Mouse (Mus musculus): ENCODE data around the gene Cysrt1. TPM values are rescaled to one million over a fixed set of nuclear protein-coding genes. Genes with fewer than 3 reads are reported as not detected.

Gene Cysrt1
- polyA plus RNA-seq, 1 experiment, result not detected

DNA sequence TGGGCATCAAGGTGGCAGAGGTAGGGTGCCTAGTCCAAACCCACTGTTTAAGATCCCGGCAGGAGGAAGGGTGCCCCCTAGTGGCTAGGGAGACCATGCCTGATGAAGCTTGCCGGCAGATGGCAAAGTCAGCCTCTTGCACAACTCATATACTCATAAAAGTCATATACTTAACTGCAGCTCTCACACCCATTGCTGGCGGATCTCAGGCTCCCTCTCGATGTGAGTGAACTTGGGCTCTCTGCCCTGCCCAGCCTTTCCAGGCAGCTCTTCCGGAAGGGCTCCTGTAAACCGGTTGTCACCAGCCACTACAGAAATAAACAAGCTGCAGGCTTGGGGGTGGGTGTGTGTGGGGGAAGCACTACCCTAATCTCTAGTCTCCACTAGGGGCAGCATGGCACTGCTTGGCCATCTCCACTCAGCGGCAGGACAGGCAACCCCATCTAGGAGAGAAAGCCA, 13.8 kb downstream of the Cysrt1 start:
- TF ChIP-seq POLR2A (IDR thresholded peaks at IDR 0.05; ENCODE audit: borderline replicate concordance, control insufficient read depth, low read depth, low read length), result no peak
- peak; percentile 99 for TF ChIP-seq CTCF (IDR thresholded peaks at IDR 0.05; ENCODE audit: control insufficient read depth, insufficient read depth, low read length)
- H3K4me3 ChIP-seq (replicated peaks; ENCODE audit: control insufficient read depth, low read depth, low read length), result peak overlapping the region; percentile 54
- H3K4me1 ChIP-seq (ENCODE audit: control insufficient read depth, insufficient read depth, low read length), result no peaks in the 10 kb centered on the region
- H3K27ac ChIP-seq (ENCODE audit: control insufficient read depth, insufficient read depth, low read depth, low read length, poor library complexity), result peak overlapping the region; percentile 74
- under 1% methylated on average over 7 of the region's 7 CpGs for WGBS

DNA sequence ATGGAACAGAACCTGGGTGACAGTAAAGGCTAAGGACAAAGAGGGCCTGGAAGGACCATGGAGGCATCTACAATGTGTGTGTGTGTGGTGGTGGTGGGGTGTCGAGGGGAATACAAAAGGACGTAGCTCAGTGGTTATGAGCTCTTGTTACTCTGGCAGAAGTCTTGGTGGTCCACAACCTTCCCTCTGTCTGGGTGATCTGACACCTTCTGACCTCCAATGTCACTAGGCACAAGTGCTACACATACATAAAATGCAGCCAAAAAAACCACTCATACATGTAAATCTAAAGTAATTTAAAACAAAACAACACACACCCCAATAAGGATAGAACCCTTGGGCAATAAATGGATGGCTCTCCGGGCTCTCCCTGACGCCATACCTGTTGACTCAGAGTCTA, 14.8 kb downstream of the Cysrt1 start:
- Histone ChIP-seq H3K27ac (ENCODE audit: control insufficient read depth, insufficient read depth, low read depth, low read length, poor library complexity) (no peak overlapping the region), H3K4me1 (ENCODE audit: control insufficient read depth, insufficient read depth, low read length) (no peaks in the 10 kb centered on the region), H3K4me3 (replicated peaks; ENCODE audit: control insufficient read depth, low read depth, low read length) (no peak overlapping the region)
- TF ChIP-seq POLR2A (IDR thresholded peaks at IDR 0.05; ENCODE audit: borderline replicate concordance, control insufficient read depth, low read depth, low read length) (no peak), CTCF (IDR thresholded peaks at IDR 0.05; ENCODE audit: control insufficient read depth, insufficient read depth, low read length) (no peak)
- 85% methylated on average over 4 of the region's 4 CpGs for WGBS

DNA sequence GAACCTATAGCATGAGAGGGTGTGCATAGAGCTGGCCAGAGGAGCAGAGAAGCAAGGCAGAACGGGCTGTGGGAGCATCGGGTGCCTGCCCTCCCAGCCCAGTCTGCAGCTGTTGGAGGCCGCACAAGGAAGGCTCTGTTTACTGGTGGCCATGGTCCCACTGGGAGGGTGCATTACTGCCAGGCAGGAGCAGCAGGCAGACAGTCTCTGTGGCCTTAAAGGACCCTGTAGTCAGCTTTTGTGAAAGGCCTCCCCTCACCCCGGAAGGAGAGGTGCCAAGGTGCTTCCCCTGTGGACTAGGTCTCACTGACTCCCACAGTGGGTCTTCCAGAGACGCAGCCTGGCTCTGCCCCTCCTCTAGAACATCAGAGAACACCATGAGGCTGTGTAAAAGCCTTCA, 15.4 kb downstream of the Cysrt1 start:
- no peak overlapping the region for H3K27ac ChIP-seq (ENCODE audit: control insufficient read depth, insufficient read depth, low read depth, low read length, poor library complexity)

DNA sequence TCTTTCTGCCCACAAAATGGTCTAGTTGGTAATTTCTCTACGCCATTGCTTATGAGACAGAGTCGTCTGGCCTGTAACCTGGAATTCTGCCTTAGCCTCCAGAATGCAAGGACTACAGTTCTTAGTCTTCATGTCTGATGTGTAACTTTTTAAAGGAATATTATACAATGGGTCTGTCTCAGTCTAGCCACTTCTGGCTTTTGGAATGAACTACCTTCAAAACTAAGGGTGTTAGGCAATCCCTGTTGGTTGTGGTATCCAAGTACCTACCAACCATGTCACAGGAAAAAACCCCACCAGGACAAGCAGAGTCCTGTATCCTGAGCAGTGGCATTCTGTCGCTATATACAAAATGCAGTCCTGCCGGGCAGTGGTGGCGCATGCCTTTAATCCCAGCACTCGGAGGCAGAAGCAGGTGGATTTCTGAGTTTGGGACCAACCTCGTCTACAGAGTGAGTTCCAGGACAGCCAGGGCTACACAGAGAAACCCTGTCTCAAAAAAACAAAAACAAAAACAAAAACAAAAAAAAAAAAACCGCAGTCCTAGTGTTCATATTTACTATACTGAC, 16.4 kb downstream of the Cysrt1 start:
- WGBS, result 82% methylated on average over 8 of the region's 8 CpGs
- Histone ChIP-seq H3K4me1 (ENCODE audit: control insufficient read depth, insufficient read depth, low read length) (no peaks in the 10 kb centered on the region; the same call in 1 of the 2 replicates), H3K27ac (ENCODE audit: control insufficient read depth, insufficient read depth, low read depth, low read length, poor library complexity) (no peak overlapping the region; the same call in 1 of the 2 replicates), H3K4me3 (replicated peaks; ENCODE audit: control insufficient read depth, low read depth, low read length) (no peak overlapping the region)
- TF ChIP-seq CTCF (IDR thresholded peaks at IDR 0.05; ENCODE audit: control insufficient read depth, insufficient read depth, low read length) (no peak), POLR2A (IDR thresholded peaks at IDR 0.05; ENCODE audit: borderline replicate concordance, control insufficient read depth, low read depth, low read length) (no peak)

More for the DNA sequence above, 15.4 kb downstream of the Cysrt1 start:
- 82% methylated on average over 5 of the region's 5 CpGs for WGBS
- no peaks in the 10 kb centered on the region; the same call in 1 of the 2 replicates for H3K4me1 ChIP-seq (ENCODE audit: control insufficient read depth, insufficient read depth, low read length)
- no peak overlapping the region for H3K4me3 ChIP-seq (replicated peaks; ENCODE audit: control insufficient read depth, low read depth, low read length)
- TF ChIP-seq CTCF (IDR thresholded peaks at IDR 0.05; ENCODE audit: control insufficient read depth, insufficient read depth, low read length), result no peak
- TF ChIP-seq POLR2A (IDR thresholded peaks at IDR 0.05; ENCODE audit: borderline replicate concordance, control insufficient read depth, low read depth, low read length), result no peak

DNA sequence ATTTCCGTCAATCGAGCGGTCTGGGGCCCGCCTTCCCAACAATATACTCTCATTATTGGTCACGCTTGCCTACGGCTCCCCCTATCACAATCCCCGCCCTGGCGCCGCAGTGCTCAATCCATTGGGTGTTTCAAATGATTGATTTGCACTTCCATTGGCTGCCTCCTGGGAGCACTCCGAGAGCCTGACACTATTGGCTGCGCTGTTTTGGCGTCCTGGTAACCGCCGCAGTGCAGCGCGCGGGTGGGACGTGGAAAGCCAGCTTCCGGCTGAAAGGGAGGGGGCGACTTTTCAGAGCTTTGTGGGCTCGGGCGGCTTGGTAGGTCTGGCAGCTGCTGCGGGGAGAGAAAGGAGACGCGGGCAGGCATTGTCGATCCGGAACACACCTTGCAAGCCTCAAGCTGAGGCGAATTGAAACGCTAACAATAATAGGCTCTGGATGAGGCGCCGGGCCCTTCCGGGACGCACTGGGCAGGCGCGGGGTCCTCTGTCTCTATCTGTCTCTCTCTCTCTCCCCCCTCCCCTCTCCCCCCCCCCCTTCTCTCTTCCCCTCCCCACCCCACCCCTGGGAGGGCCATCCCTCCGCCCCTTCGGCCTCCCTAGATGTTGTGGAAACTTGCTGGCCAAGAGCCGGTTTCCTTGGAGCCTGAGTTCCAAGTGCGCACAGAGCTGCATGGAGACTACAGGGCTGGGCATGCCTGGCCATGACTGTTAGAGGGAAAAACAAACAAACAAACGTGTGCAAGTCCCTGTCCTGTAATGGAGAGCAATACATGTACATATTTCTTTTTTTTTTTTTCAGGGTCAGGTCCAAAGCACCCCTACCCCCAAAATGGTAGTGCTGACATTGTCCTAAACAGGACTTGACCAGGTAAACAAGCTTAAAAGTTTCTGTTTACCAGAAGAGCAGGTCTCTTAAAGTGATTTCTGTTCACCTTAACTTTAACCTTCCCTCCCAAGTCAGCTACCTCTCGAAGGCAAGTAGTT, 17.2 kb downstream of the Cysrt1 start:
- Histone ChIP-seq H3K4me3 (replicated peaks; ENCODE audit: control insufficient read depth, low read depth, low read length) (peak overlapping the region; percentile 75), H3K27ac (ENCODE audit: control insufficient read depth, insufficient read depth, low read depth, low read length, poor library complexity) (peak overlapping the region; percentile 91), H3K4me1 (ENCODE audit: control insufficient read depth, insufficient read depth, low read length) (no peaks in the 10 kb centered on the region; the same call in 1 of the 2 replicates)
- TF ChIP-seq CTCF (IDR thresholded peaks at IDR 0.05; ENCODE audit: control insufficient read depth, insufficient read depth, low read length) (no peak), POLR2A (IDR thresholded peaks at IDR 0.05; ENCODE audit: borderline replicate concordance, control insufficient read depth, low read depth, low read length) (peak; percentile 89; the same call in 1 of the 2 replicates)
- WGBS, result 2% methylated on average over 41 of the region's 41 CpGs

DNA sequence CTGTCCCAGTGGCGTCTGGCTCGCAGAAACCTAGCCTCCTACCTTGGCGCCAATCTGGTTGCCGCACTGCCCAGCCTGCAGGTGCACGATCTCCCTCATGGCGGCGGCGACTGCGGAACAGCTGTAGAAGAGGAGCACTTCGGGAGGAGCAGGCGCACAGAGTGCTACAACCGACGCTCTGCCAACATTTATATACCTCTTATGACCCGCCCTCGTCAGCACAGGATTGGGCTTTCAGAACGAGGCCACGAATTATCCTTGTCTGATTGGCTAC, 17.8 kb downstream of the Cysrt1 start, which contains the start of gene Tubb4b:
TSS of gene Tubb4b (minus strand) at position 211 of the 274 bp plus-strand sequence.
- WGBS, result 0% methylated on average over 17 of the region's 17 CpGs
- peak; percentile 99 for TF ChIP-seq POLR2A (IDR thresholded peaks at IDR 0.05; ENCODE audit: borderline replicate concordance, control insufficient read depth, low read depth, low read length)
- TF ChIP-seq CTCF (IDR thresholded peaks at IDR 0.05; ENCODE audit: control insufficient read depth, insufficient read depth, low read length), result peak; percentile 10; the same call in 1 of the 2 replicates
- Histone ChIP-seq H3K27ac (ENCODE audit: control insufficient read depth, insufficient read depth, low read depth, low read length, poor library complexity) (peak within 1 kb of the TSS; percentile 100), H3K4me3 (replicated peaks; ENCODE audit: control insufficient read depth, low read depth, low read length) (peak within 1 kb of the TSS; percentile 98), H3K4me1 (ENCODE audit: control insufficient read depth, insufficient read depth, low read length) (no peaks in the 10 kb centered on the region; the same call in 1 of the 2 replicates)

DNA sequence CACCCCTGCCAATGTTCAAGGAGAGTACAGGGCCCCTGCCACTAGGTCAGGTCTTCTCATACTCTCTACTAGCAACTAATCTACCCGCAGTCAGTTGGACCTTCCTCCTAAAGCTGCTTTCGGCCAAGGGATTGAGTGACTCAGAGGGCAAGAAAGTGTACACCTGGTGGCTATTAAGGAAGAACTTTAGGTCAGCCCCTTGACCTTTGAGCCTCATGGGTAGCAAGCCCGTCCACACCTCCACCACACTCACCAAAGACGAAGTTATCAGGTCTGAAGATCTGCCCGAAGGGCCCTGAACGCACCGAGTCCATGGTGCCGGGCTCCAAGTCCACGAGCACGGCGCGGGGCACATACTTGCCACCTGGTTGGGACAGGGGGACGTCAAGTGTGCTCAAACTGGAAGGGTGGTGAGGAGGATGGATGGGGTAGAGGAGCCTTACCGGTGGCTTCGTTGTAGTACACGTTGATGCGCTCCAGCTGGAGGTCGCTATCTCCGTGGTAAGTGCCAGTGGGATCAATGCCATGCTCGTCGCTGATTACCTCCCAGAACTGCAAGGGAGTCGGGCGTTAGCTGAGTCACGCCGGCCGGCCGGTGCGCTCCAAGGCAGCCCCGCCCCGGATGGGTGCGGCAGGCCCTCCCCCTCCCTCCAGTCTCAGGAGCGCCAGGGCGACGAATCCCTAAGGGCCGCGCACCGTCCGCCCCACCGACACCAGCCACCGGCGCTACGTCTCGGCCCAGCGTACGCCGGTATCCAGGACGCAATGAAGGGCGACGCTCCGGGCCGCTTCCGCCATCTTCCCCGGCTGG, 18.4 kb downstream of the Cysrt1 start:
- whole genome bisulfite sequencing, result 1% methylated on average over 52 of the region's 53 CpGs
- Histone ChIP-seq H3K27ac (ENCODE audit: control insufficient read depth, insufficient read depth, low read depth, low read length, poor library complexity) (peak overlapping the region; percentile 100), H3K4me3 (replicated peaks; ENCODE audit: control insufficient read depth, low read depth, low read length) (peak overlapping the region; percentile 98), H3K4me1 (ENCODE audit: control insufficient read depth, insufficient read depth, low read length) (no peaks in the 10 kb centered on the region; the same call in 1 of the 2 replicates)
- TF ChIP-seq POLR2A (IDR thresholded peaks at IDR 0.05; ENCODE audit: borderline replicate concordance, control insufficient read depth, low read depth, low read length) (no peak), CTCF (IDR thresholded peaks at IDR 0.05; ENCODE audit: control insufficient read depth, insufficient read depth, low read length) (peak; percentile 13; the same call in 1 of the 2 replicates)
